Mouse (Mus musculus) spleen, postnatal 36 days (tissue): ENCODE results near the gene Tln2.

Source experiments
- DNase-seq, 2 experiments: peaks; one replicate each; pipeline ENCODE4 v3.0.0; 2022; ENCODE audit warnings: low spot score in 2 of 2, mixed read lengths in 1 of 2

Gene Tln2

GRCm38 (mm10) chr9:67546650-67547049 lies 12.9 kb downstream of the Tln2 start:
- DNase-seq: no peak

GRCm38 (mm10) chr9:67545794-67546193 lies 13.7 kb downstream of the Tln2 start:
- DNase-seq: no peak

- DNase-seq: no peak
Measured at GRCm38 (mm10) chr9:67544783-67545182, 14.7 kb downstream of the Tln2 start.

DNA sequence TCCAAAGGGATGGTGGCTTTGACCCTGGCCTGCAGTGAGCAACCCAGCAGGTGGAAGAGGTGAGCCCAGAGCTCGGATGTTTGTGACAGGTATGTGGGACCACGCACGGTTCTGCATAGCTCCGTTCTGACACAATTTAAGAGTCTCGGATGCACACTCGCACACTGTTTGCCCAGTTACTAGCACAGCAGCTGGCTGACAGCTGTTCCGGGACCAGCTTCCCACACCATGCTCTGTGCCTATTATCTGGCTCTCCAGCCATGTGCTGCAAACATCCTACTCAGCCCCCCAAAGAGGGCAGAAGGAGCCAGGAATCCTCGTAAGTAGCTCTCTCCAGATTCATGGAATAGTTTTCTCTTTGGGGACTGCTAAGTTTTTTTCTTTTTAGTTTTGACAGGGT lies 17.6 kb downstream of the Tln2 start:
- DNase-seq: no peak

- no peak for DNase-seq
Measured at GRCm38 (mm10) chr9:67539776-67540706, 19.5 kb downstream of the Tln2 start.

DNA sequence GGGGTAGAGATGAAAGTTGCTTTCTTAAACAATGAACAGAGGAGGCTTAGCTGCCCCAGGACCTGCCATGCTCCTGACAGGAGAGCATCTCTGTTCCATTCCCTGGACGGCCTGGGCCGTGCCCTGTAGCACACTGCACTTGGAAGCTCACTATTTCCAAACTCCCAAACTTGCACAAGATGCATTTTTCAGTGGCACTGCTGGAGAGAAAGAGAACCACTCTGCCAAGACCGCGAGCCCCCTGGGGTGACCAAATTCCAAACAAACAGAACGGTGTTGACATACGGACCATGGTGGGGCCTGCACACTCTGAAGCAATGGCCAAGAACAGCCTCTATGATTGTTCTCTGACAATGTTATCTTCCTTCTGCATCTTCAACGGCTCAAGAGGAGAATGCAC lies 25.1 kb downstream of the Tln2 start:
- DNase-seq: no peak

GRCm38 (mm10) chr9:67533260-67533659 lies 26.2 kb downstream of the Tln2 start:
- DNase-seq: no peak

DNA sequence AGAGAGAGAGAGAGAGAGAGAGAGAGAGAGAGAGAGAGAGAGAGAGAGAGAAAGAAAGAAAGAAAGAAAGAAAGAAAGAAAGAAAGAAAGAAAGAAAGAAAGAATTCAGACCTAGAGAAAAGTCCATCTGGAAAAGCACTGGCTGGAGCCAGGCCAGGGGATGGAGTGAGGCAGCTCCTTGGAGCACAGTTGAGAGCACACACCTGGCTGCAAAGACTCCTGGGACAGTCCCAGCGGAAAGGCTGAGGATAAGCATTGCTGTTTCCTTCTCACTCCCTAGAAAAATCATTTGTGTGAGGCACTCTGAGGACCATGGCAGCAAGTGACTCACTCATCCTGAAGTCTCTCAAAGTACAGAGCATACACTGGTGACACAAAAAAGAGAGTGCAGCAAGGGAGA lies 26.9 kb downstream of the Tln2 start:
- no peak for DNase-seq

DNA sequence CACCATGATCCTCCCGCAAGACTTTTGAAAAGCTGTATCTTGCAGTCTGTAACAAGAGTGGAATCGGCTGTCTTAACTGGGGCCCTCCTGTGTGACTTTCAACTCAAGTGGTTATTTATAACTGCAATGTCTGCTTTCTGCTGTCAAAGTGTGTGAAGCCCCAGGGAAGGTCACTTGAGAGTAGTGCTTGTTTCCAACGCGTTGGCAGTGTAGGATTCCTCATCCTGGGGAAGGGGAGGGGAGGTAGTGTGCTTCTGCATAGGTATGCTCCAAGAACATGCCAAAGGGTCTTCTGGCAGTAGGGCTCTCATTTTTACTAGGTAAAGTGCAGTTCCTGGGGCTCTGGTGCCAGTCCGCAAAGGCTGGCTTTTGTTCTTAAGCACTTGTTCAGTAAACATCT lies 29.9 kb downstream of the Tln2 start:
- no peak for DNase-seq

GRCm38 (mm10) chr9:67527726-67528125 lies 31.8 kb downstream of the Tln2 start:
- no peak for DNase-seq

GRCm38 (mm10) chr9:67521736-67522135 lies 37.8 kb downstream of the Tln2 start:
- DNase-seq: no peak

GRCm38 (mm10) chr9:67509510-67509909 lies 50.0 kb downstream of the Tln2 start:
- DNase-seq: no peak

DNA sequence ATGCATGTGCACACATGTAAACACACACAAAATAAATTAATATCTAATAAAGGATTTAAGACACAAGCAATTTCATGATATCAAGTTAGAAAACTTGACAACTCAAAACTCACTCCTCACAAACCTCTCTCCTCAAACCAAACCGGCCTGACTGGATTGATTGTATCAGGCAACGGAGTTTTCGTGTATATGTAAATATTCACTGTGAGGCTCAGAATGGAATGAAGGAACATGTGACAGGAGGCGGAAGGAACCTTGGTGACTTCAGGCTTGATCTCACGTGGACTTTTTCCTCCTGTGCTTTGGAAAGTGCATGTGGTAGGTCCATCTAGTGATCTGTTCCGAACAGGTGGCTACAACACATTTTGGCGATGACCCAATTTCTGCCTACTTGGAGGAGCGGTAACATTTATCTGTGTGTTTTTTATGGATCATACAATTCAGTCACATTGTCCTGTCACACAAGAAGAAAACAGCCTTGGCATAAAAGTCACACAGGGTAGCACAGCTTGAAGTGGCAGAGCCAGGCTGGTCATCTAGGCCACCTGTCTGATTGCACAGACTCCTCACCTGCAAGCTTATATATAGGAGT lies 54.7 kb downstream of the Tln2 start:
- no peak for DNase-seq

DNA sequence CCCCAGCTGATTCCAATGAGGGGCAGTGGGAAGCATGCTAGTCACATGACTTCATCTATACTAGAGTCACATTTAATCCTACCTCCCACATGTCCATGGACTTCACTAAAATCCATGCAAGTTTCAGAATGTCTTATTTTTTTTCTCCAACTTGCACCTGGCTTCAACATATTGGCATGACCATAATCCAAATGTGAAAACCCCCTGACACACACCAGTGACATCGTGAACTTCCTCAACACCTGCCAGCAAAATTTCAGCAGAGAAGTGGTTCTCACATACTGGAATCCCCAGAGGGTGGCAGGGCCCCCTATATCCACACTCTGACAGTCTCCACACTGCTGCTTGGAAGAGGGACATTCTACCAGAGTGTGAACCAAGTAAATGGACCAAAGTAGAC lies 57.7 kb downstream of the Tln2 start:
- no peak for DNase-seq

GRCm38 (mm10) chr9:67496368-67496767 lies 63.1 kb downstream of the Tln2 start:
- DNase-seq: no peak

DNA sequence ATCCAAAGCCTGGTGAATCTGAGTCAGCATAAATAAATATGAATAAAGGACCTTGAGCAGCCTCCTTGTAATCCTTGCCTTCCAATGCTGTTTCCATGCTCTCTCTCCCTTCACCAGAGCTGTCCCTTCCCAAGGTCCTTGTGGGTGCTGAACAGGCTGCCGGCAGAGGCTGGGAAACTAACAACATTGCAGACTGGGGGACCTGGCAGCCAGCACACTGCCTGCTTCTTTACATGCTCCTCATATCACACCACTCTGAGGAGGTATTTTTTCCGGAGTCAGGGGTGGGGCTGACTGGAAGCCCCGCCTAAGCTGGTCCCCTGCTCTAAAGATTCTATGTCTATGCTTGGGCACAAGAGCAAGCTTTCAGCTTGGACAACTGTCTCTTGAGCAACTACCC lies 64.2 kb downstream of the Tln2 start:
- DNase-seq: no peak

- no peak for DNase-seq
Measured at GRCm38 (mm10) chr9:67493876-67494552, 65.5 kb downstream of the Tln2 start.

GRCm38 (mm10) chr9:67489370-67489769 lies 70.1 kb downstream of the Tln2 start:
- DNase-seq: no peak

- DNase-seq: no peak
Measured at GRCm38 (mm10) chr9:67486621-67487020, 72.9 kb downstream of the Tln2 start.

GRCm38 (mm10) chr9:67485169-67486072 lies 74.1 kb downstream of the Tln2 start:
- no peak for DNase-seq

GRCm38 (mm10) chr9:67482277-67482676 lies 77.2 kb downstream of the Tln2 start:
- DNase-seq: no peak

- no peak for DNase-seq
Measured at GRCm38 (mm10) chr9:67481851-67482250, 77.7 kb downstream of the Tln2 start.
